Mouse (Mus musculus) embryonic facial prominence, embryonic 11.5 days (tissue): Measurements from ENCODE around the gene Sulf2. TPM values are rescaled to one million over a fixed set of nuclear protein-coding genes. Genes with fewer than 3 reads are reported as not detected.

Source experiments
- ATAC-seq: fragments of 200-750 bp; cut with Nextera tagmentation; replicated peaks from 2 replicates; pipeline ENCODE4 v1.8.0; 2017; ENCODE audit warnings: low read depth; ENCODE audit not compliant: insufficient number of reproducible peaks, low FRiP score, low TSS enrichment
- DNase-seq: peaks from one replicate; pipeline ENCODE4 v3.0.0-alpha.2; 2015; ENCODE audit warnings: low spot score
- H3K27ac ChIP-seq: fragments of 300-500 bp; sonication (generic); replicated peaks from 2 replicates; pipeline ENCODE4 v1.5.1; 2014; ENCODE audit warnings: mild to moderate bottlenecking, low read depth, low read length, control low read depth
- H3K27me3 ChIP-seq: fragments of 300-500 bp; sonication (generic); 2 replicates; pipeline ENCODE4 v1.6.1; 2014; ENCODE audit warnings: mild to moderate bottlenecking, low read length, moderate library complexity, mixed read lengths; ENCODE audit not compliant: control insufficient read depth, insufficient read depth
- H3K36me3 ChIP-seq: fragments of 300-500 bp; sonication (generic); replicated peaks from 2 replicates; pipeline ENCODE4 v1.6.1; 2014; ENCODE audit warnings: low read depth, mild to moderate bottlenecking, low read length, moderate library complexity, mixed read lengths; ENCODE audit not compliant: control insufficient read depth, insufficient read depth
- H3K4me1 ChIP-seq: fragments of 300-500 bp; sonication (generic); 2 replicates; pipeline ENCODE4 v1.6.1; 2014; ENCODE audit warnings: low read length, mixed read lengths; ENCODE audit not compliant: control insufficient read depth, insufficient read depth
- H3K4me2 ChIP-seq: fragments of 300-500 bp; sonication (generic); 2 replicates; pipeline ENCODE4 v1.6.1; 2014; ENCODE audit warnings: low read depth, mild to moderate bottlenecking, control low read depth, low read length, moderate library complexity
- H3K4me3 ChIP-seq: fragments of 300-500 bp; sonication (generic); 2 replicates; pipeline ENCODE4 v1.5.1; 2014; ENCODE audit warnings: low read depth, low read length, control low read depth
- H3K9ac ChIP-seq: fragments of 300-500 bp; sonication (generic); replicated peaks from 2 replicates; pipeline ENCODE4 v1.6.1; 2014; ENCODE audit warnings: mild to moderate bottlenecking, control low read depth, low read length
- H3K9me3 ChIP-seq: fragments of 300-500 bp; sonication (generic); replicated peaks from 2 replicates; pipeline ENCODE4 v1.6.1; 2016; ENCODE audit warnings: mild to moderate bottlenecking, low read length, inconsistent platforms, mixed read lengths; ENCODE audit not compliant: control insufficient read depth
- WGBS: fragments of 180-500 bp; shearing (Covaris S2); extraction: QIAGEN DNeasy Blood & Tissue Kit; methylation state at CpG from one replicate; pipeline ENCODE4 v1.1.7; 2014; 5-methylcytosine and 5-hydroxymethylcytosine counted together
- polyA plus RNA-seq: library from polyadenylated mRNA; unstranded; fragments of >200 nt; fragmentation: Nextera tagmentation; extraction: Ambion mirVana; gene quantifications from 2 replicates; pipeline ENCODE4 v1.2.1, GENCODE M21; 2014

Gene Sulf2
- polyA plus RNA-seq, 1 experiment from 2014 or later = 168 TPM

DNA sequence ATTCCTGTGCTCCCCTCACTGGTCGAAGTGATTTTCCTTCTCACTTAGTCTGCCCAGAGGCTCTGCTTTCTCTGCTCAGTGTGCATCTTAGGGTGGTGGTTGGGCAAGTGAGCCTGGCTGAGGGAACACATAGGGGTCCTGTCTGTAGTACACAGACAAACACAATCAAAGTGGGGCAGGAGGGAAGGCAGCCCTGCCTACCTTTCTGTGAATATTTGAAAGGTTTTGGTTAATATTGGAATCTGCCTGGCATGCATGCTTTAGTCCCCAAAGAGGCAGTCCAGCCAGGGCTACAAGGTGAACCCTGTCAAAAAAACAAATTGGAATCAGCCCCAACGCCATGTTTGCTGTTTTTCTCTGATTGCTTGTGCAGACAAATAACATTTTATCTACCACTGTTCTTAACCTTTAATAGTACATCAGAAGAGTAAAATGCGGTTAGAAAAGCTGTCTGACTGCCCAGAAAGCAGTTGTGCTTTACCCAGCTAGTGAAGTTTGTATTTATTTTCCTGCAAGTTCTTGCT is 120.4 kb downstream of the Sulf2 start:
- Histone ChIP-seq H3K4me1 (peaks cover 7% of the 10 kb centered on the region; the same call in 1 of the 2 replicates), H3K9ac (no peak overlapping the region), H3K27ac (no peak overlapping the region; the same call in 1 of the 2 replicates), H3K4me2 (no peak overlapping the region), H3K4me3 (no peak overlapping the region), H3K9me3 (no peaks in the 10 kb centered on the region), H3K36me3 (no peaks in the 10 kb centered on the region), H3K27me3 (no peaks in the 10 kb centered on the region)
- ATAC-seq = no peak
- WGBS = 63% methylated on average over 3 of the region's 3 CpGs
- no peak for DNase-seq

DNA sequence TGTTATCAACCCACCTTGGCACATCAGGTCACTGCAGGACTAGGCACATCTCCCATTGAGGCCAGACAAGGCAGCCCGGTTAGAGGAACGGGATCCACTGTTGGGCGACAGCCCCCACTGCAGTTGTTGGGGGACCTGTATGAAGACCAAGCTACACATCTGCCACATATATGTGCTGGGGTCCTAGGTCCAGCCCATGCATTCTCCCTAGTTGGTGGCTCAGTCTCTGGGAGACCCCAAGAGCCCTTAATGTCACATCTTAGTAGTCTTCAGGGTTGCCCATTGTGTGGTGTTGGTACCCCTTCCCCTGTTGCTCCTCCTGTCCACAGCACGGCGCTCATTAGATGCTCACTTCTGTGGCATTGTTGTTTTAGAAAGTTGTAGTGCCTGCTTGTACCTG is 122.8 kb downstream of the Sulf2 start:
- Histone ChIP-seq H3K27ac (no peak overlapping the region), H3K4me3 (no peak overlapping the region), H3K4me1 (peaks cover 7% of the 10 kb centered on the region; the same call in 1 of the 2 replicates), H3K9ac (no peak overlapping the region), H3K36me3 (no peaks in the 10 kb centered on the region), H3K9me3 (no peaks in the 10 kb centered on the region), H3K4me2 (no peak overlapping the region), H3K27me3 (no peaks in the 10 kb centered on the region)
- DNase-seq (no peak), ATAC-seq (no peak)
- WGBS = 75% methylated on average over 5 of the region's 5 CpGs

DNA sequence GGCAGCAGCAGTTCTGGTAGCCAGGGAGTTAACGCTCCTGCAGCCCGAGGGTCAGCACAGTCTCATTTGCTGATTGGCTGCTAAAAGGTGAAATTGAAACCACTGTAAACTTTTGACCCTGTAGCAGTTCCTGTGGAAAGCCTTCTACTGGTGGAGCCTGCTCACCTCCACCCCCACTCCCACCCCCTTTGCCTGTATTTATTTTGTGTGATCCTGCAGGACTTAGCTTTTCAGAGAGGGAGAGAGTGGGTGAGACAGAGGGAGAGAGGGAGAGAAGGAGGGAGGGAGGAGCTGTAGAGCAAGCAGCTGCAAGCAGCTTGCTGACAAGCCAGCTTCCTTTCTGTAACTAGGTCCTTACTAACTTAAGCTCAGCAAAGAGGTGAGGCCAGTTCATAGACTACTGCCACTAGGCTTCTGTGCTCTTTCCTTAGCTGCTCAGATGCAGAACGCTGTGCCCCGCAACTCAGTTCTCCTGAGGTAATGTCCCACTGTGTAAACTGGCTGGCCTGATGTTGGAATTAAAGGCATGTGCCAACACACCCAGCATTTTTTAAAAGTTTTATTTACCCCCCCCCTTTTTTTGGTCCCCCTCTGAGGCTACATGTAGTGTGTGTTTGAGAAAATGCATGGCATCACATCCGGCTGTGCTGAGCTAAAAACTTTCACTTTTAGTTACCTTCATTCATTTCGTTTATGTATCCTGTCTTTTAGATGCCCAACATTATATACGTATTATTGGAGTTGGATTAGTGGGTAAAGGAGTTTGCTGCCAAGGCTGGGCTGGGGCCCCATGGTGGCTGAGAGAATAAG is 124.1 kb downstream of the Sulf2 start:
- Histone ChIP-seq H3K9ac (peak overlapping the region; percentile 47), H3K9me3 (no peaks in the 10 kb centered on the region), H3K36me3 (no peaks in the 10 kb centered on the region), H3K4me3 (no peak overlapping the region), H3K27me3 (no peaks in the 10 kb centered on the region), H3K4me2 (peak overlapping the region; percentile 39), H3K4me1 (peaks cover 7% of the 10 kb centered on the region; the same call in 1 of the 2 replicates), H3K27ac (peak overlapping the region; percentile 83)
- ATAC-seq (peak; percentile 93), DNase-seq (peak; percentile 93)
- WGBS = 24% methylated on average over 7 of the region's 7 CpGs

DNA sequence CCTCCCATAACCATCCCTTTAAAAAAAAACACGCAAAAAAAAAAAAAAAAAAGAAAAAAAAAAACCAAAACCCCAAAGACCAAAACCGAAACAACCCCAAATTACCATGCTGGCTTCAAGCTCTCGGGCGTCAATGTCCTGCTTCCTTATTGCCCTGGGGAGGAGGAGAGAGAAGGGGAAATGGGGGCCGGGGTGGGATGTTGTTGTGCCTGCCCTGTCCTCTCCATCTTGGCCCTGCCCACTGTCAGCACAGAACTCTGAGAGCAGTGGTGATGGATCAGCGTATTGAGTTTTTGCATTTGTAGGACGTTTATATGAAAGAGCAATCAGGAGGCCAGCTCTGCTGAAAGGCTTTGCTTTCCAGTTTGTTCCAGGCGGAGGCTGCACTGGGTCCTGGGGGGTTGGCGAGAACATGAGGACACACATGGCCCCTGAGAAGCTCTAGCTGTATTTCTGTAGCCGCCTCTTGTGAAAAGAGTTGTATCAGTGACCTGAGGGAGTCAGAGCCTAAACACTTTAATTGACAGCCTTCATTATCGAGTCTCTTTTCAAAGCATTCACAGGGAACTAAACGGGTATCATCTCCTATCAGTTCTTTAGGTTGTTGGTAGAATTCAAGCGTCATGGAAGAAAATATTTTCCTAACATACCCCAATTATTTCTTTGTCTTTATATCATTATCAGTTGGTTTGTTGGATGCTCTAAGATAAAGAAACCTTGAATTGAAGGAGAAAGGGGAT is 125.0 kb downstream of the Sulf2 start:
- H3K9ac ChIP-seq = peak overlapping the region; percentile 22
- ATAC-seq (no peak), DNase-seq (peak; percentile 47)
- WGBS = 4% methylated on average over 13 of the region's 13 CpGs
- H3K27ac ChIP-seq = peak overlapping the region; percentile 83
- H3K9me3 ChIP-seq = no peaks in the 10 kb centered on the region
- no peak overlapping the region for H3K4me3 ChIP-seq
- H3K36me3 ChIP-seq = no peaks in the 10 kb centered on the region
- H3K27me3 ChIP-seq = no peaks in the 10 kb centered on the region
- peaks cover 7% of the 10 kb centered on the region; the same call in 1 of the 2 replicates for H3K4me1 ChIP-seq
- H3K4me2 ChIP-seq = peak overlapping the region; percentile 41

DNA sequence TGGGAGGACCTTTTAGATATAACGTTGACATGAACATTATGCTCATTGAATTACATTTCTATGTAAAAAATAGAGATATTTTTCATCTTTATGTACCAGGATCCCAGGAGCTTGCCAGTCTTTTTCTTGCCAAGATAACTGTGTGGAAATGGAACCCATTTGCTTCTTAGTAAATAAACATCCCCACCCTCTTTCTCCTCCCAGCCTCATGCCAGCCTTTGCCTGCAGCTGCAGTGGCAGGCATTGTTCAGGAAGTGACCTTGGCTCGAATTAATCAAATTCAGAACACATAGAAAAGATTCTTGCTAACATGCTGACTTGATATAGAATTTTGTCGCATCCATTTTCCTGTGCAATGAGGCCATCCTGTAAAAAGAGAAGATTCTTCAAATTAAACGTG is 126.2 kb downstream of the Sulf2 start:
- no peak for DNase-seq
- no peak overlapping the region for H3K4me3 ChIP-seq
- H3K36me3 ChIP-seq = no peaks in the 10 kb centered on the region
- no peak for ATAC-seq
- no peaks in the 10 kb centered on the region for H3K27me3 ChIP-seq
- H3K9ac ChIP-seq = no peak overlapping the region
- 43% methylated on average over 4 of the region's 4 CpGs for WGBS
- no peaks in the 10 kb centered on the region for H3K9me3 ChIP-seq
- no peak overlapping the region for H3K4me2 ChIP-seq
- H3K27ac ChIP-seq = 0 out of 2 replicates have a peak overlapping the region, but pooled peaks have one; percentile 30
- peaks cover 7% of the 10 kb centered on the region; the same call in 1 of the 2 replicates for H3K4me1 ChIP-seq

DNA sequence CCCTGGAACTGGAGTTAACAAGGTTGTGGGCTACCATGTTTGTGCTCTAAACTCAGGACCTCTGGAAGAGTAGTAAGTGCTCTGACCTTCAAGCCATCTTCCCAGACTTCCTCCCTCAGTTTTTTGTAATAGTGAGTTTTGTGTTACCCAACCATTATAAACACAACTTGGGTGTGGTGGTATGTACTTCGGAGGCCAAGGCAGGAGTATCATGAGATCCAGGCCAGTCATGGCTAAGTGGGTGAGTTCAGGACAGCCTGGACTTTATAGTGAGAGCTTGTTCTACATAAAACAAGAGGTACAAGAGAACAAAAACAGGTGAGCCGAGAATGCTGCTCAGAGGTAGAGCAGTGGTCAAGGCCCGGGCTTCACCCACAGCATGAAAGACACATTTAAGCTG is 127.6 kb downstream of the Sulf2 start:
- no peaks in the 10 kb centered on the region for H3K36me3 ChIP-seq
- no peak for ATAC-seq
- no peak overlapping the region for H3K4me3 ChIP-seq
- H3K9ac ChIP-seq = no peak overlapping the region
- no peak for DNase-seq
- no peaks in the 10 kb centered on the region for H3K9me3 ChIP-seq
- H3K27ac ChIP-seq = no peak overlapping the region
- no peak overlapping the region for H3K4me2 ChIP-seq
- H3K4me1 ChIP-seq = peaks cover 7% of the 10 kb centered on the region; the same call in 1 of the 2 replicates
- H3K27me3 ChIP-seq = no peaks in the 10 kb centered on the region
- whole genome bisulfite sequencing = 89% methylated on average over 3 of the region's 3 CpGs

DNA sequence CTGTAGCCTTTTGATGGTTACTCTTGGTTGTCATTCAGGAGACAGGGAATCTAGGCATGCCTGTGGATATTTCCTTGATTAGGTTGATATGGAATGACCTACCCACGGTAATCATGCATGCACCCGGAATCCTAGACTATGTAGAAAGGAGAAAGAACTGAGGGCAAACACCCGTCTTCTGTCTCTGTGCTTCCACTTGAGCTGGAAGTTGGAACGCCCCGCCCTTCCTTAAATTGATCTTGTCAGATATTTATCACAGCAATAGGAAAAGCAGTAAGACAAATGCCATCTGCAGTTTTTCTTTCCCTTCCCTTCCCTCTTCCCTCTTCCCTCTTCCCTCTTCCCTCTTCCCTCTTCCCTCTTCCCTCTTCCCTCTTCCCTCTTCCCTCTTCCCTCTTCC is 129.5 kb downstream of the Sulf2 start:
- Histone ChIP-seq H3K27ac (no peak overlapping the region), H3K4me3 (no peak overlapping the region), H3K36me3 (no peaks in the 10 kb centered on the region), H3K4me1 (peaks cover 3% of the 10 kb centered on the region; the same call in 1 of the 2 replicates), H3K4me2 (no peak overlapping the region), H3K27me3 (no peaks in the 10 kb centered on the region), H3K9ac (no peak overlapping the region), H3K9me3 (no peaks in the 10 kb centered on the region)
- no peak for ATAC-seq
- 80% methylated on average over 5 of the region's 5 CpGs for WGBS
- DNase-seq = no peak
